Mouse (Mus musculus): ENCODE measurements around the gene Scn4a. TPM values are rescaled to one million over a fixed set of nuclear protein-coding genes. Genes with fewer than 3 reads are reported as not detected.

Scn4a gene
- polyA plus RNA-seq, 1 experiment from 2014 or later: not detected

- H3K9me3 ChIP-seq (ENCODE audit: control insufficient read depth, low read length): no peaks in the 10 kb centered on the region
- no peak overlapping the region for H3K27ac ChIP-seq (ENCODE audit: low read depth, low read length)
- no peak overlapping the region for H3K9ac ChIP-seq (replicated peaks; ENCODE audit: low read depth, low read length)
- WGBS: 92% methylated on average over 2 of the region's 2 CpGs
- H3K4me3 ChIP-seq (ENCODE audit: low read depth, low read length): no peak overlapping the region
- H3K27me3 ChIP-seq (ENCODE audit: control insufficient read depth, insufficient read depth, low read length): no peaks in the 10 kb centered on the region
- H3K4me2 ChIP-seq (ENCODE audit: low read depth, low read length): no peak overlapping the region
- H3K4me1 ChIP-seq (ENCODE audit: control insufficient read depth, insufficient read depth, low read length): no peaks in the 10 kb centered on the region
- no peaks in the 10 kb centered on the region for H3K36me3 ChIP-seq (ENCODE audit: control insufficient read depth, insufficient read depth, low read length)
- no peak for ATAC-seq (ENCODE audit: low read depth)
Measured at GRCm38 (mm10) chr11:106291861-106292260, 61.2 kb downstream of the Scn4a start.

GRCm38 (mm10) chr11:106290376-106290775, 62.7 kb downstream of the Scn4a start:
- no peaks in the 10 kb centered on the region for H3K27me3 ChIP-seq (ENCODE audit: control insufficient read depth, insufficient read depth, low read length)
- WGBS: 93% methylated on average over 5 of the region's 5 CpGs

DNA sequence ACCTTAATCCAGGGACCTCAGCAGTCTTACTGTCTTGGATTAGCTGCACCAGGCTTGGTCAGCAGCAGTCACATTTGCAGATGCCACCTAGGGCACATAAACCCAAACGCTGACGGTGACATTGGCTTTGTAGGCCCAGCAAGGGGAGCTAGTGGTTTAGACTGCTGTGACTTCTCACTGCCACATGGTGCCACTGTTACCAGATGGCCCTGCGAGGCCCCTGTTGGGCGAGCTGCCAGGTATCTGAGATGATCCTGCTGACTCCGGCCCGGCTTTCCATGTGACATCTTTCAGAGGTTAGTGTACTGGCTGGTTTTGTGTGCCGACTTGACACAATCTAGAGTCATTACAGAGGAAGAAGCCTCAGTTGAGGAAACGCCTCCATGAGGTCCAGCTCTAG, 63.7 kb downstream of the Scn4a start:
- no peaks in the 10 kb centered on the region for H3K9me3 ChIP-seq (ENCODE audit: control insufficient read depth, low read length)
- H3K4me2 ChIP-seq (ENCODE audit: low read depth, low read length): no peak overlapping the region
- H3K9ac ChIP-seq (replicated peaks; ENCODE audit: low read depth, low read length): no peak overlapping the region
- no peak for ATAC-seq (ENCODE audit: low read depth)
- no peak overlapping the region for H3K27ac ChIP-seq (ENCODE audit: low read depth, low read length)
- H3K36me3 ChIP-seq (ENCODE audit: control insufficient read depth, insufficient read depth, low read length): no peaks in the 10 kb centered on the region
- H3K4me3 ChIP-seq (ENCODE audit: low read depth, low read length): no peak overlapping the region
- H3K27me3 ChIP-seq (ENCODE audit: control insufficient read depth, insufficient read depth, low read length): no peaks in the 10 kb centered on the region
- WGBS: 63% methylated on average over 8 of the region's 8 CpGs
- H3K4me1 ChIP-seq (ENCODE audit: control insufficient read depth, insufficient read depth, low read length): no peaks in the 10 kb centered on the region

More at GRCm38 (mm10) chr11:106290376-106290775, 62.7 kb downstream of the Scn4a start:
- Histone ChIP-seq H3K4me2 (ENCODE audit: low read depth, low read length) (no peak overlapping the region), H3K36me3 (ENCODE audit: control insufficient read depth, insufficient read depth, low read length) (no peaks in the 10 kb centered on the region), H3K9me3 (ENCODE audit: control insufficient read depth, low read length) (no peaks in the 10 kb centered on the region), H3K27ac (ENCODE audit: low read depth, low read length) (no peak overlapping the region), H3K4me3 (ENCODE audit: low read depth, low read length) (no peak overlapping the region), H3K4me1 (ENCODE audit: control insufficient read depth, insufficient read depth, low read length) (no peaks in the 10 kb centered on the region), H3K9ac (replicated peaks; ENCODE audit: low read depth, low read length) (no peak overlapping the region)
- no peak for ATAC-seq (ENCODE audit: low read depth)

GRCm38 (mm10) chr11:106286987-106287386, 66.1 kb downstream of the Scn4a start:
- Histone ChIP-seq H3K9ac (replicated peaks; ENCODE audit: low read depth, low read length) (no peak overlapping the region), H3K27ac (ENCODE audit: low read depth, low read length) (no peak overlapping the region), H3K4me3 (ENCODE audit: low read depth, low read length) (no peak overlapping the region), H3K9me3 (ENCODE audit: control insufficient read depth, low read length) (no peaks in the 10 kb centered on the region), H3K4me1 (ENCODE audit: control insufficient read depth, insufficient read depth, low read length) (no peaks in the 10 kb centered on the region), H3K36me3 (ENCODE audit: control insufficient read depth, insufficient read depth, low read length) (no peaks in the 10 kb centered on the region), H3K4me2 (ENCODE audit: low read depth, low read length) (no peak overlapping the region), H3K27me3 (ENCODE audit: control insufficient read depth, insufficient read depth, low read length) (no peaks in the 10 kb centered on the region)
- ATAC-seq (ENCODE audit: low read depth): no peak
- 72% methylated on average over 11 of the region's 11 CpGs for WGBS

GRCm38 (mm10) chr11:106286206-106286605, 66.9 kb downstream of the Scn4a start:
- no peaks in the 10 kb centered on the region for H3K36me3 ChIP-seq (ENCODE audit: control insufficient read depth, insufficient read depth, low read length)
- H3K4me3 ChIP-seq (ENCODE audit: low read depth, low read length): no peak overlapping the region
- no peaks in the 10 kb centered on the region for H3K4me1 ChIP-seq (ENCODE audit: control insufficient read depth, insufficient read depth, low read length)
- H3K9ac ChIP-seq (replicated peaks; ENCODE audit: low read depth, low read length): no peak overlapping the region
- H3K4me2 ChIP-seq (ENCODE audit: low read depth, low read length): no peak overlapping the region
- H3K27me3 ChIP-seq (ENCODE audit: control insufficient read depth, insufficient read depth, low read length): no peaks in the 10 kb centered on the region
- no peak for ATAC-seq (ENCODE audit: low read depth)
- H3K27ac ChIP-seq (ENCODE audit: low read depth, low read length): no peak overlapping the region
- WGBS: 88% methylated on average over 7 of the region's 7 CpGs
- no peaks in the 10 kb centered on the region for H3K9me3 ChIP-seq (ENCODE audit: control insufficient read depth, low read length)

DNA sequence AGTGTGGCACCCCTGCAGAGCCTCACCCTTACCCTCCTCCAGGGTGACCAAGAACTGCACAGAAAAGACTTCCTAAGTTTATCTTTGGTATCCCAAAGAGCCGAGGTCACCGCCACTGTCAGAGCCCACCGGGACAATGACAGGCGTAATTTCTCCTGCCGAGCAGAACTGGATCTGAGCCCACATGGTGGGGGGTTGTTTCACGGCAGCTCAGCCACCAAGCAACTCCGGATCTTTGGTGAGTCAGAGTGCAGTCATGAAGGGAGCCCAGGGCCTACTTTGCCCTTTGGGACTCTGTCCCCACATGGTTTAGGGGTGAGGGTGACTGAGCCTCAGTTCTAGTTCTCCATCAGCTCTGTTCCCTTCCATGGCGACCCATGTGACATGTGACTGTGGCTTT, 69.0 kb downstream of the Scn4a start:
- Histone ChIP-seq H3K9ac (replicated peaks; ENCODE audit: low read depth, low read length) (no peak overlapping the region), H3K27ac (ENCODE audit: low read depth, low read length) (no peak overlapping the region), H3K36me3 (ENCODE audit: control insufficient read depth, insufficient read depth, low read length) (no peaks in the 10 kb centered on the region), H3K27me3 (ENCODE audit: control insufficient read depth, insufficient read depth, low read length) (no peaks in the 10 kb centered on the region), H3K9me3 (ENCODE audit: control insufficient read depth, low read length) (no peaks in the 10 kb centered on the region), H3K4me3 (ENCODE audit: low read depth, low read length) (no peak overlapping the region), H3K4me1 (ENCODE audit: control insufficient read depth, insufficient read depth, low read length) (no peaks in the 10 kb centered on the region), H3K4me2 (ENCODE audit: low read depth, low read length) (no peak overlapping the region)
- ATAC-seq (ENCODE audit: low read depth): no peak
- WGBS: 61% methylated on average over 8 of the region's 8 CpGs

DNA sequence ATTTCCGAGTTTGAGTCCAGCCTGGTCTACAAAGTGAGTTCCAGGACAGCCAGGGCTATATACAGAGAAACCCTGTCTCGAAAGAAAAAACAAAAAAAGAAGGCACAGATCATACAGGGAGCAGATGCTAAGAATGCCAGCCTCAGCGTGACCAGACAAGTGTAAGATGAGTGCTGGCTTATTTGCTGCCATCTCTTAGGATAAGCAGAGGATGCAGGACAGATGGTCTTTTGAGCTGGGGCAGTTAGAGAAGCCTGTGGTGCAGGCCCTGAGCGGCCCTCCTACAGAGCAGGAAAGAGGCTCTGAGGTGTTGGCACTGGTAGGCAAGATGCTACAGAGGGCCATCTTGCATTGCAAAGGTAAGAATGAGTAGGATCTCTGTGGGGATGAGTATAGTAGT, 69.7 kb downstream of the Scn4a start:
- H3K4me1 ChIP-seq (ENCODE audit: control insufficient read depth, insufficient read depth, low read length): no peaks in the 10 kb centered on the region
- no peak overlapping the region for H3K9ac ChIP-seq (replicated peaks; ENCODE audit: low read depth, low read length)
- H3K4me2 ChIP-seq (ENCODE audit: low read depth, low read length): no peak overlapping the region
- 81% methylated on average over 4 of the region's 4 CpGs for WGBS
- H3K36me3 ChIP-seq (ENCODE audit: control insufficient read depth, insufficient read depth, low read length): no peaks in the 10 kb centered on the region
- H3K4me3 ChIP-seq (ENCODE audit: low read depth, low read length): no peak overlapping the region
- H3K9me3 ChIP-seq (ENCODE audit: control insufficient read depth, low read length): no peaks in the 10 kb centered on the region
- ATAC-seq (ENCODE audit: low read depth): no peak
- H3K27ac ChIP-seq (ENCODE audit: low read depth, low read length): no peak overlapping the region
- H3K27me3 ChIP-seq (ENCODE audit: control insufficient read depth, insufficient read depth, low read length): no peaks in the 10 kb centered on the region

DNA sequence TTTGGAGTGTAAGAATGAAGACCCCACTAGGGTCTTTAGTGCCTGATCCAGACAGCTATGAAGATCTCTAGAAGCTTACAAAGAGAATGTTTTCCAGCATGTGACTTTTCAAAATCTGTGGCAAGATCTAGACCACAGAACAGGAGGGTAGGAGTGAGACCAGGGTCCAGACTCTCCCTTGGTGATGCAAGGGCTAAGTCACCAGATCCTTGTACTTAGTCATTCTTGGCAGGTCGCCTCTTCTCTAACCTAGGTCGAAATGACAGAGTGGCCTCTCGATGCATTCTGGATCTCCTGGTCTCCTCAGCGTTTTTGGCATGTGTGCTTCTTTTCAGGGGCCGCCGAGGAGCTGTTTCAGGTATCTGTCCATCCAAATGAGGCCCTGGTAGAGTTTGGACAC, 70.6 kb downstream of the Scn4a start:
- 87% methylated on average over 6 of the region's 6 CpGs for WGBS
- H3K27ac ChIP-seq (ENCODE audit: low read depth, low read length): no peak overlapping the region
- ATAC-seq (ENCODE audit: low read depth): no peak
- no peaks in the 10 kb centered on the region for H3K4me1 ChIP-seq (ENCODE audit: control insufficient read depth, insufficient read depth, low read length)
- no peaks in the 10 kb centered on the region for H3K36me3 ChIP-seq (ENCODE audit: control insufficient read depth, insufficient read depth, low read length)
- no peak overlapping the region for H3K9ac ChIP-seq (replicated peaks; ENCODE audit: low read depth, low read length)
- no peak overlapping the region for H3K4me2 ChIP-seq (ENCODE audit: low read depth, low read length)
- H3K4me3 ChIP-seq (ENCODE audit: low read depth, low read length): no peak overlapping the region
- no peaks in the 10 kb centered on the region for H3K9me3 ChIP-seq (ENCODE audit: control insufficient read depth, low read length)
- H3K27me3 ChIP-seq (ENCODE audit: control insufficient read depth, insufficient read depth, low read length): no peaks in the 10 kb centered on the region

DNA sequence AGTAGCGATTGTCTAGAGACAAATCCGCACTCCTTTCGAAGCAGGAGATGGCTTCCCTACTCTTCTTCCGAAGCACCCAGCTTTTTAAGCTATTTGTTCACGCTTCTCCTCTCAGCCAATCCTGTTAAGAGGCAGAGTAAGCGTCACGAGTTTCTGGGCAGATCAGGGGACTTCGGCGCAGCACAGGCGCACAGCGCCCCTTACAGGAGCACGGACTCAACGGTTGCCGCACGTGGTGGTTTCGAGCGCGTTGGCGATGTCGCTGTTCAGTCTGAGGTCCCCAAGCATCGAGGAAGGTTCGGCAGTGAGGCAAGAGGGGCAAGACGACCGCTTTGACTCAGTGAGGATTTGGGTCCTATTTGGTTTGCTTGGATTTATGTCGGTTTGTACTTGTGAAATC, 76.6 kb downstream of the Scn4a start, which contains the start of gene Tcam1:
Tcam1 (plus strand) TSS at position 219 of the 400 bp plus-strand sequence.
- WGBS: 10% methylated on average over 25 of the region's 25 CpGs
- H3K9me3 ChIP-seq (ENCODE audit: control insufficient read depth, low read length): no peaks in the 10 kb centered on the region
- H3K4me3 ChIP-seq (ENCODE audit: low read depth, low read length): peak within 1 kb of the TSS; percentile 3; the same call in 1 of the 2 replicates
- H3K4me1 ChIP-seq (ENCODE audit: control insufficient read depth, insufficient read depth, low read length): peaks cover 3% of the 10 kb centered on the region
- no peak within 1 kb of the TSS for H3K27ac ChIP-seq (ENCODE audit: low read depth, low read length)
- H3K4me2 ChIP-seq (ENCODE audit: low read depth, low read length): peak within 1 kb of the TSS; percentile 46
- no peaks in the 10 kb centered on the region for H3K36me3 ChIP-seq (ENCODE audit: control insufficient read depth, insufficient read depth, low read length)
- no peaks in the 10 kb centered on the region for H3K27me3 ChIP-seq (ENCODE audit: control insufficient read depth, insufficient read depth, low read length)
- H3K9ac ChIP-seq (replicated peaks; ENCODE audit: low read depth, low read length): 0 out of 2 replicates have a peak within 1 kb of the TSS, but pooled peaks have one; percentile 7
- ATAC-seq (ENCODE audit: low read depth): peak; percentile 77

All from neural tube, embryonic 14.5 days (tissue).